Mouse (Mus musculus) megakaryocyte, adult 5-6 weeks (primary cell): Measurements from ENCODE around the gene Dgcr2. TPM values are rescaled to one million over a fixed set of nuclear protein-coding genes. Genes with fewer than 3 reads are reported as not detected.

Source experiments
- ATAC-seq: 2 replicates; pipeline ENCODE4 v1.8.0; 2016; ENCODE audit warnings: mild to moderate bottlenecking, inconsistent platforms; ENCODE audit not compliant: poor library complexity, severe bottlenecking
- total RNA-seq, 2 experiments: library from RNA; stranded (forward) in 1 of 2; stranded (reverse) in 1 of 2; fragments of 153-499, 151-499 nt in 1 of 2; fragments of 221-1000, 200-1000 nt in 1 of 2; gene quantifications; 2 replicates each; pipeline versions ENCODE4 v1.2.3 to v1.2.4; 2015 to 2017

Dgcr2 gene
- total RNA-seq, 2 experiments from 2014 or later: 16.1 to 32.9 TPM

DNA sequence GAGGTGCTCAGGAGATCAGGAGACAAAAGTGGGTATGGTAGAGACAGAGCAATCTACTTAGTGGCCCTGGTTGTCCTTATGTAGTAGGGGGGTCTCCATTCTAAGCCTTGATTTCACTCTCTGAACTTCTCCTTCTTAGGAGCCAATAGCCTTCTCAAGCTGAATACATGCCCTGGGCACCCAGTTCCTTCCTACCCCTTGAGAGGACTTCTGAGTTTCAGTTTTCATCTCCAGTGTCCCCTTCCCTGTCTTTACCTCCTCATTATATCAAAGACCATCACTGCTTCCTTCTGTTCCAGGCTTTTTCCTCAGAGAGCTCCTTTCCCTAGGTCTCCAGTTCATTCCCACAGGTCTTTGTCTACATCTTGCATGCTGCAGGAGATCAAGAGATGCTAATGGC is 101.8 kb downstream of the Dgcr2 start:
- ATAC-seq: no peak

DNA sequence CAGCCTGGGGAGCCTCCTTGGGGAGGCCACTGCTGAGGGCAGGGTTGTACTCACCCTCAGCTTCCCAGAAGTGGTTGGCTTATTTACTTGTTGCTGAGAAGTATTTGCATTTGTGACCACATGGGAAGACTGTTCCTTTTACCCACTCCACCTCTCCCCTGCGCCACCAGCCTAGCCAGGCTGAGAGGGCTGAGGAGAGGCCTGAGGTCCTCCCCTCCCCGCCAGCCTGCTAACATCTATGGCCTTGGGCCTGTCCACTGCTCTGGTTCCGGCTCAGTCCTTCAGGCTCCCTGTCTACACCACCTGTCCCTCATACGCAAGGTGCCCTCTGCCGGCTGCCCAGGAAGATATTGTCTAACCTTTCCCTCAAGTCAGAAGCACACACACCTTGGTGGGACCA is 102.7 kb downstream of the Dgcr2 start:
- no peak for ATAC-seq

DNA sequence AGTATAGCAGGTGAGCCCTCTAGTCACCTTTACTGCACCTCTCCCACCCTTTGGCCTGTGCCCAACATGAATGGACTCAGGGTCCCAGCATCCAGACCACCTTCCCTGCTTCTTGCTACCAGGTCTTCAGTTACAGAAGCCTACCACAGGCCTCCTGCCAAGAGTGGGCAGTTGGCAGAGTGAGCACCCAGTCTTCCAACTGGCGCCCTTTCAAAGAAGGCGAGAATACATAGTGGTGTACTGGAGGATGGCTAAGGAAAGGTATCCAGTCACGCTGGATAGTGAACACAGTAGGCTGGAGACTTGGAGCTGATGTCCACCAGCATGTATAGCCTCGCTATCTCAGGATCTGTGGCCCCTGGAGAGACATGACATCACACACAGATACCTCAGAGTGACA is 104.3 kb downstream of the Dgcr2 start:
- no peak for ATAC-seq

GRCm38 (mm10) chr16:17792728-17793127 is 105.6 kb downstream of the Dgcr2 start:
- no peak for ATAC-seq

Other genes starting within 250 kb of the Dgcr2 start
- gene Med15, start 165.7 kb downstream of the Dgcr2 start, total RNA-seq (2015): 61.4 and 67.1 TPM in 2 replicates
- 28.6 and 49.3 TPM in 2 replicates for gene Med15, start 165.7 kb downstream of the Dgcr2 start, total RNA-seq (2017)
- 5.0 and 6.9 TPM in 2 replicates for gene Klhl22, start 138.9 kb downstream of the Dgcr2 start, total RNA-seq (2015)
- gene Klhl22, start 138.9 kb downstream of the Dgcr2 start, total RNA-seq (2017): 7.0 and 8.3 TPM in 2 replicates
- gene Scarf2, start 101.3 kb downstream of the Dgcr2 start, total RNA-seq (2015): 0.07 TPM in 1 of 2 replicates, not detected in the other
- not detected in 2 replicates for gene Scarf2, start 101.3 kb downstream of the Dgcr2 start, total RNA-seq (2017)
- not detected in 2 replicates for gene B830017H08Rik, start 65.4 kb downstream of the Dgcr2 start, total RNA-seq (2015)
- gene B830017H08Rik, start 65.4 kb downstream of the Dgcr2 start, total RNA-seq (2017): not detected in 2 replicates
- 4.1 and 6.1 TPM in 2 replicates for gene Car15, start 60.2 kb downstream of the Dgcr2 start, total RNA-seq (2015)
- gene Car15, start 60.2 kb downstream of the Dgcr2 start, total RNA-seq (2017): 1.7 and 2.3 TPM in 2 replicates
- gene Gm20518, start 6.9 kb downstream of the Dgcr2 start, total RNA-seq (2015): 0.27 and 0.96 TPM in 2 replicates
- 0.04 and 0.37 TPM in 2 replicates for gene Gm20518, start 6.9 kb downstream of the Dgcr2 start, total RNA-seq (2017)
- not detected in 2 replicates for gene Tssk1, start 4.3 kb downstream of the Dgcr2 start, total RNA-seq (2015)
- gene Tssk1, start 4.3 kb downstream of the Dgcr2 start, total RNA-seq (2017): not detected in 2 replicates
- gene Tssk2, start 75 bp upstream of the Dgcr2 start, total RNA-seq (2015): not detected in 2 replicates
- not detected in 2 replicates for gene Tssk2, start 75 bp upstream of the Dgcr2 start, total RNA-seq (2017)
- 8.9 and 10.3 TPM in 2 replicates for gene Ess2, start 12.8 kb upstream of the Dgcr2 start, total RNA-seq (2015)
- 14.5 and 17.7 TPM in 2 replicates for gene Ess2, start 12.8 kb upstream of the Dgcr2 start, total RNA-seq (2017)
- gene Gsc2, start 16.5 kb upstream of the Dgcr2 start, total RNA-seq (2015): not detected in 2 replicates
- not detected in 2 replicates for gene Gsc2, start 16.5 kb upstream of the Dgcr2 start, total RNA-seq (2017)
- 7.6 and 11.2 TPM in 2 replicates for gene Slc25a1, start 29.7 kb upstream of the Dgcr2 start, total RNA-seq (2015)
- 16.1 and 24.1 TPM in 2 replicates for gene Slc25a1, start 29.7 kb upstream of the Dgcr2 start, total RNA-seq (2017)
- gene Vpreb2, start 81.9 kb upstream of the Dgcr2 start, total RNA-seq (2015): not detected in 2 replicates
- gene Vpreb2, start 81.9 kb upstream of the Dgcr2 start, total RNA-seq (2017): not detected in 2 replicates
- 9.8 and 11.4 TPM in 2 replicates for gene Dgcr6, start 154.3 kb upstream of the Dgcr2 start, total RNA-seq (2015)
- gene Dgcr6, start 154.3 kb upstream of the Dgcr2 start, total RNA-seq (2017): 3.4 and 7.9 TPM in 2 replicates
- gene Prodh, start 191.6 kb upstream of the Dgcr2 start, total RNA-seq (2015): 1.3 and 2.2 TPM in 2 replicates
- 5.7 and 9.8 TPM in 2 replicates for gene Prodh, start 191.6 kb upstream of the Dgcr2 start, total RNA-seq (2017)
- gene Rtn4r, start 229.1 kb upstream of the Dgcr2 start, total RNA-seq (2015): 0.36 and 0.85 TPM in 2 replicates
- gene Rtn4r, start 229.1 kb upstream of the Dgcr2 start, total RNA-seq (2017): 0.26 TPM in 1 of 2 replicates, not detected in the other